Mouse (Mus musculus): Measurements from ENCODE around the gene Arcn1. TPM values are rescaled to one million over a fixed set of nuclear protein-coding genes. Genes with fewer than 3 reads are reported as not detected.

Gene Arcn1
- polyA plus RNA-seq, 1 experiment = 50.9 TPM

GRCm38 (mm10) chr9:44746666-44747065 lies 21.0 kb downstream of the Arcn1 start:
- no peak for DNase-seq
- Histone ChIP-seq H3K27me3 (replicated peaks; ENCODE audit: control insufficient read depth, insufficient read depth, low read length) (no peaks in the 10 kb centered on the region), H3K27ac (ENCODE audit: insufficient read depth, low read depth, low read length) (no peak overlapping the region), H3K4me1 (ENCODE audit: control insufficient read depth, insufficient read depth, low read length) (no peaks in the 10 kb centered on the region), H3K36me3 (ENCODE audit: control insufficient read depth, insufficient read depth, low read length) (peaks cover 16% of the 10 kb centered on the region), H3K4me3 (ENCODE audit: insufficient read depth, low read depth, low read length) (no peak overlapping the region)
- WGBS = 61% methylated on average over 3 of the region's 3 CpGs
- TF ChIP-seq CTCF (conservative IDR thresholded peaks at IDR 0.05; ENCODE audit: insufficient read depth, insufficient read length, low read depth, low read length) (no peak), POLR2A (IDR thresholded peaks at IDR 0.05; ENCODE audit: low read depth, low read length) (no peak)

DNA sequence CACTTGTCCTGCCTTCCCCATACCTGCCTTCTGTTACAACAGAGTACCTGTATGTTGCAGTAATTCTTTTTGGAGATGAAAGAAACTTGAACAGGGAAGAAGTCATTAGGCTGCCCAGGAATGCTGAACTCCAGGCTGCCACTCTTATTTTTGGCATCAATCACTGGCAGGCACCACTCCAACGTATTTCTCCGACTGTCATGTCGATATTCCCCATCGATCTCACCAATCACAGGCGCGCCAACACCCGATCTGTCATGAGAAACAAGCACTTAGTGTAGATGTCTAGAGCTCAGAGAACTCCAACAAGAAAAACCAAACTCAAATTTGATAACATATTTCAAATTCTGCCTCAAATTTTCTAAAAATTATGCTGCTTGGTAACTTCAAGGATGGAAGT lies 22.3 kb downstream of the Arcn1 start:
- DNase-seq = no peak
- Histone ChIP-seq H3K27ac (ENCODE audit: insufficient read depth, low read depth, low read length) (no peak overlapping the region), H3K36me3 (ENCODE audit: control insufficient read depth, insufficient read depth, low read length) (peaks cover 16% of the 10 kb centered on the region), H3K27me3 (replicated peaks; ENCODE audit: control insufficient read depth, insufficient read depth, low read length) (no peaks in the 10 kb centered on the region), H3K4me3 (ENCODE audit: insufficient read depth, low read depth, low read length) (no peak overlapping the region), H3K4me1 (ENCODE audit: control insufficient read depth, insufficient read depth, low read length) (no peaks in the 10 kb centered on the region)
- TF ChIP-seq POLR2A (IDR thresholded peaks at IDR 0.05; ENCODE audit: low read depth, low read length) = no peak
- TF ChIP-seq CTCF (conservative IDR thresholded peaks at IDR 0.05; ENCODE audit: insufficient read depth, insufficient read length, low read depth, low read length) = no peak
- WGBS = 90% methylated on average over 7 of the region's 7 CpGs

DNA sequence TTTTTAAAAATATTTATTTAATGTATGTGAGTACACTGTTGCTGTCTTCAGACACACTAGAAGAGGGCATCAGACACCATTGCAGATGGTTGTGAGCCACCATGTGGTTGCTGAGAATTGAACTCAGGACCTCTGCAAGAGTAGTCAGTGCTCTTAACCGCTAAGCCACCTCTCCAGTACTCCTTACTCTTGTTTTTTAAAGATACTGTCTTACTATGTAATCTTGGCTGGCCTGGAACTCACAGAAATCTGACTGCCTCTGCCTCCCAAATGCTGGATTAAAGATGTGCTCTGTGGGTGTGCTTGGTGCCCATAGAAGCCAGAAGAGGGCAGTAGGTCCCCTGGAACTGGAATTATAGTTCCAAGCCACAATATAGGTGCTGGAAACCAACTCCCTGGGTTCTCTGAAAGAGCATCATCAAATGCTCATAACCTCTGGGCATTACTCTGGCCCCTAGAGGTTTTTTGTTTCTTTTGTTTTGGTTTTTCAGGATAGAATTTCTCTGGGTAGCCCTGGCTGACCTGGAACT lies 26.9 kb downstream of the Arcn1 start:
- TF ChIP-seq POLR2A (IDR thresholded peaks at IDR 0.05; ENCODE audit: low read depth, low read length) (no peak), CTCF (conservative IDR thresholded peaks at IDR 0.05; ENCODE audit: insufficient read depth, insufficient read length, low read depth, low read length) (peak; percentile 37)

DNA sequence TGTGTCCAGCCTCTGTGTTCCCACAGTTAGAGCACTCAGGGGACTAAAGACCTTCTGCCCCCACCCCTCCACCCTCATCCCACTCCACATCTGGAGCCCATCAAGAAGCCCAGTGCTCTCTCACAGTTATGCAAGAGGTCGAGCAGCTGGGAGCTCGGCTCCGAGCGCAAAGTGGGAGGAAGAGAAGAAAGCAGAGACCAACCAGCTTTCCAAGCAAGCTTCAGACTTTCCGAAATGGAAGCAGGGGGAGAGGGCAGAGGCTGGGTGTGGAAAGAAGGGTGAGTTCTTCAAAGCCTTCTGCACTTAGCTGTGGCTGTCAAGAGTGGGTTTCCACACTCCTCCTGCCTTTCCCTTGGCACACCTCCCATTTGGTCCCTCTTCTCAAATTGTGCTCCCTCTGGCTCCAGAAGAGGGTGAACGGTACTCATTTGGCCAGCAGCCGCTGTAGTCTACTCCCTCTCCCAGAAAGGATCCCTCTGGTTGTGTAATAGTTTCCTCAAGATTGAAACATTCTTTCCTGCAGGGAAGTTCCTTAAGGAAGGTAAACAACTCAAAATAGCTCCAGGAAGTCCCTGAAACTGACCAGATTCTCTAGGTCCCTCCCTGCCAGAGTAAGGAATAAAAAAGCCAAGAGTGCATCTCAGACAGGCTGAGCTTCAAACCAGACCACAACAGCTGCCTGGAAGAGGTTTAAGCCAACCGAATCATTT lies 30.2 kb downstream of the Arcn1 start:
- TF ChIP-seq CTCF (conservative IDR thresholded peaks at IDR 0.05; ENCODE audit: insufficient read depth, insufficient read length, low read depth, low read length) (no peak), POLR2A (IDR thresholded peaks at IDR 0.05; ENCODE audit: low read depth, low read length) (no peak)
- DNase-seq = peak; percentile 72
- H3K36me3 ChIP-seq (ENCODE audit: control insufficient read depth, insufficient read depth, low read length) = no peaks in the 10 kb centered on the region; the same call in 1 of the 2 replicates
- no peaks in the 10 kb centered on the region for H3K27me3 ChIP-seq (replicated peaks; ENCODE audit: control insufficient read depth, insufficient read depth, low read length)
- H3K4me3 ChIP-seq (ENCODE audit: insufficient read depth, low read depth, low read length) = no peak overlapping the region
- peaks cover 19% of the 10 kb centered on the region for H3K4me1 ChIP-seq (ENCODE audit: control insufficient read depth, insufficient read depth, low read length)
- H3K27ac ChIP-seq (ENCODE audit: insufficient read depth, low read depth, low read length) = peak overlapping the region; percentile 83
- WGBS = 20% methylated on average over 8 of the region's 8 CpGs

More for the DNA sequence above, 26.9 kb downstream of the Arcn1 start:
- Histone ChIP-seq H3K36me3 (ENCODE audit: control insufficient read depth, insufficient read depth, low read length) (peaks cover 9% of the 10 kb centered on the region), H3K27me3 (replicated peaks; ENCODE audit: control insufficient read depth, insufficient read depth, low read length) (no peaks in the 10 kb centered on the region), H3K4me1 (ENCODE audit: control insufficient read depth, insufficient read depth, low read length) (peaks cover 13% of the 10 kb centered on the region), H3K27ac (ENCODE audit: insufficient read depth, low read depth, low read length) (no peak overlapping the region), H3K4me3 (ENCODE audit: insufficient read depth, low read depth, low read length) (no peak overlapping the region)
- DNase-seq = no peak
- 93% methylated on average over 1 of the region's 1 CpGs for WGBS

DNA sequence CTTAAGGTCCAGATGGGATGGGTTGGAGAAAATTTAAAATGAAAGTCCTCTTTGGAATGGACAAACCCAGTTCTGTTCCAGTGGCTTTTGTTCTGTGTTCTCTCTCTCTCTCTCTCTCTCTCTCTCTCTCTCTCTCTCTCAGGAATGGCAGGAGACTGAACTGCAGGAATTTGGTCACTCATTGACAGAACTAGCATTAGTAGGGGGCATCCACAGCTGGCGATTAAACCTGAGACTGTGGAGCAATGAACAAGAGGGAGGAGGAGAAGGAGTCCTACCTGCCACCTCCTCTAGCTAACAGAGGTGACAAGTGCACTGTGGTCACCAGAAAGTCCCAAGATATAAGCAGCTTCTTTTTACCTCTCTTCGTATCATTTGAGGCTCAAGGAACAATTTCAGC lies 31.3 kb downstream of the Arcn1 start:
- TF ChIP-seq POLR2A (IDR thresholded peaks at IDR 0.05; ENCODE audit: low read depth, low read length) (no peak), CTCF (conservative IDR thresholded peaks at IDR 0.05; ENCODE audit: insufficient read depth, insufficient read length, low read depth, low read length) (no peak)
- H3K27me3 ChIP-seq (replicated peaks; ENCODE audit: control insufficient read depth, insufficient read depth, low read length) = no peaks in the 10 kb centered on the region
- H3K4me3 ChIP-seq (ENCODE audit: insufficient read depth, low read depth, low read length) = no peak overlapping the region
- peak overlapping the region; percentile 60 for H3K27ac ChIP-seq (ENCODE audit: insufficient read depth, low read depth, low read length)
- WGBS = 39% methylated on average over 2 of the region's 2 CpGs
- peaks cover 19% of the 10 kb centered on the region for H3K4me1 ChIP-seq (ENCODE audit: control insufficient read depth, insufficient read depth, low read length)
- DNase-seq = peak; percentile 79
- no peaks in the 10 kb centered on the region for H3K36me3 ChIP-seq (ENCODE audit: control insufficient read depth, insufficient read depth, low read length)

DNA sequence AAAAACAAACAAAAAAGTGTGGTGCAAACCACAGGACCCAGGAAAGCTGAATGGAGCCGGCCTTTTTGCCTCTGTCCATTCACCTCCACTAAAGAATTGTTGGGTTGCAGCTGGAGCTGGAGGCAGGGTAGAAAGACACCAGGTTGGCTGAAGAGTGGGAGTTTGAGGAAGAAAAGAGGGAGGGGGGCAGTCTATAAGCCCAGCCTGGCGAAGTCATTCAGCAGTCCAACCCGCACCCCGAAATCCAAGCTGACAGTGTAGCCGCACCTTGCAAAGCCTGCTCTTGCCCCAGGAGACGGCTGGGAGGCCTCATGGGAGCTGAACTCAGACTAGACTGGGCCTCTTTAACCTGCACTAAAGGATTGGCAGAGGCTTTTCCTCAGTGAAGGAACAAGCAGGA lies 31.8 kb downstream of the Arcn1 start:
- TF ChIP-seq POLR2A (IDR thresholded peaks at IDR 0.05; ENCODE audit: low read depth, low read length) = no peak
- no peak for TF ChIP-seq CTCF (conservative IDR thresholded peaks at IDR 0.05; ENCODE audit: insufficient read depth, insufficient read length, low read depth, low read length)
- H3K27ac ChIP-seq (ENCODE audit: insufficient read depth, low read depth, low read length) = peak overlapping the region; percentile 60
- no peaks in the 10 kb centered on the region for H3K36me3 ChIP-seq (ENCODE audit: control insufficient read depth, insufficient read depth, low read length)
- 42% methylated on average over 6 of the region's 6 CpGs for WGBS
- no peaks in the 10 kb centered on the region for H3K27me3 ChIP-seq (replicated peaks; ENCODE audit: control insufficient read depth, insufficient read depth, low read length)
- H3K4me1 ChIP-seq (ENCODE audit: control insufficient read depth, insufficient read depth, low read length) = peaks cover 19% of the 10 kb centered on the region
- no peak overlapping the region for H3K4me3 ChIP-seq (ENCODE audit: insufficient read depth, low read depth, low read length)
- no peak for DNase-seq
